Mouse (Mus musculus) heart, adult 2 months (tissue): Measurements from ENCODE around the gene Slbp.

ENCODE experiments used
- CTCF ChIP-seq: fragments of 200-600 bp; IDR thresholded peaks from 2 replicates; pipeline ENCODE4 v1.8.1; 2022; ENCODE audit warnings: antibody characterized with exemption, mild to moderate bottlenecking, moderate library complexity
- EP300 ChIP-seq: fragments of 200-500 bp; IDR thresholded peaks from 2 replicates; pipeline ENCODE4 v1.6.1; 2011; ENCODE audit warnings: low read depth, low read length, control low read depth; ENCODE audit not compliant: insufficient read depth

- no peak for TF ChIP-seq CTCF
- no peak for TF ChIP-seq EP300
Measured at GRCm38 (mm10) chr5:33589221-33589888, 63.0 kb downstream of the Slbp start.
